Mouse (Mus musculus) stomach, embryonic 16.5 days (tissue): ENCODE data around the gene Tcf20. TPM values are rescaled to one million over a fixed set of nuclear protein-coding genes. Genes with fewer than 3 reads are reported as not detected.

Experiments
- ATAC-seq: fragments of 200-750 bp; cut with Nextera tagmentation; 2 replicates; pipeline ENCODE4 v1.8.0; 2017; ENCODE audit warnings: moderate number of reproducible peaks, moderate TSS enrichment; ENCODE audit not compliant: insufficient read depth, low FRiP score
- H3K27ac ChIP-seq: fragments of 300-500 bp; sonication (generic); 2 replicates; pipeline ENCODE4 v1.5.1; 2014; ENCODE audit warnings: low read length
- H3K27me3 ChIP-seq: fragments of 300-500 bp; sonication (generic); 2 replicates; pipeline ENCODE4 v1.6.1; 2014; ENCODE audit warnings: low read length, control low read depth, mixed read lengths; ENCODE audit not compliant: control insufficient read depth, insufficient read depth
- H3K36me3 ChIP-seq: fragments of 300-500 bp; sonication (generic); 2 replicates; pipeline ENCODE4 v1.6.1; 2014; ENCODE audit warnings: low read length; ENCODE audit not compliant: control insufficient read depth, insufficient read depth
- H3K4me1 ChIP-seq: fragments of 300-500 bp; sonication (generic); 2 replicates; pipeline ENCODE4 v1.6.1; 2014; ENCODE audit warnings: low read length, control low read depth, mixed read lengths; ENCODE audit not compliant: control insufficient read depth, insufficient read depth
- H3K4me2 ChIP-seq: fragments of 300-500 bp; sonication (generic); 2 replicates; pipeline ENCODE4 v1.6.1; 2014; ENCODE audit warnings: low read depth, low read length, mixed read lengths
- H3K4me3 ChIP-seq: fragments of 300-500 bp; sonication (generic); replicated peaks from 2 replicates; pipeline ENCODE4 v1.5.1; 2014; ENCODE audit warnings: mild to moderate bottlenecking, low read length
- H3K9ac ChIP-seq: fragments of 300-500 bp; sonication (generic); 2 replicates; pipeline ENCODE4 v1.6.1; 2014; ENCODE audit warnings: low read length
- H3K9me3 ChIP-seq: fragments of 300-500 bp; sonication (generic); replicated peaks from 2 replicates; pipeline ENCODE4 v1.6.1; 2016; ENCODE audit warnings: low read length, control low read depth; ENCODE audit not compliant: control insufficient read depth
- WGBS: fragments of 180-500 bp; shearing (Covaris S2); extraction: QIAGEN DNeasy Blood & Tissue Kit; methylation state at CpG from one replicate; pipeline ENCODE4 v1.1.7; 2014; 5-methylcytosine and 5-hydroxymethylcytosine counted together
- polyA plus RNA-seq: library from polyadenylated mRNA; unstranded; fragments of >200 nt; fragmentation: Nextera tagmentation; extraction: Ambion mirVana; gene quantifications from 2 replicates; pipeline ENCODE4 v1.2.1, GENCODE M21; 2015

Gene Tcf20
- polyA plus RNA-seq, 1 experiment from 2014 or later, result 8.0 TPM

GRCm38 (mm10) chr15:82998811-82999221 lies 11.1 kb upstream of the Tcf20 start:
- ATAC-seq, result no peak
- H3K4me1 ChIP-seq, result peaks cover 12% of the 10 kb centered on the region; the same call in 1 of the 2 replicates
- no peaks in the 10 kb centered on the region for H3K9me3 ChIP-seq
- 0 out of 2 replicates have a peak, but pooled peaks cover 2% of the 10 kb centered on the region for H3K27me3 ChIP-seq
- no peak overlapping the region for H3K27ac ChIP-seq
- no peak overlapping the region for H3K4me2 ChIP-seq
- 75% methylated on average over 6 of the region's 6 CpGs for WGBS
- H3K4me3 ChIP-seq, result no peak overlapping the region
- no peaks in the 10 kb centered on the region for H3K36me3 ChIP-seq
- no peak overlapping the region for H3K9ac ChIP-seq

- no peak overlapping the region for H3K27ac ChIP-seq
- no peaks in the 10 kb centered on the region for H3K9me3 ChIP-seq
- H3K36me3 ChIP-seq, result no peaks in the 10 kb centered on the region
- H3K4me1 ChIP-seq, result peaks cover 12% of the 10 kb centered on the region; the same call in 1 of the 2 replicates
- H3K27me3 ChIP-seq, result 0 out of 2 replicates have a peak, but pooled peaks cover 2% of the 10 kb centered on the region
- ATAC-seq, result no peak
- H3K9ac ChIP-seq, result no peak overlapping the region
- no peak overlapping the region for H3K4me2 ChIP-seq
- H3K4me3 ChIP-seq, result no peak overlapping the region
These were observed 8.8 kb upstream of the Tcf20 start for GRCm38 (mm10) chr15:82996431-82996830.

GRCm38 (mm10) chr15:82995239-82995638 lies 7.6 kb upstream of the Tcf20 start:
- Histone ChIP-seq H3K27ac (no peak overlapping the region), H3K9ac (no peak overlapping the region), H3K4me3 (no peak overlapping the region), H3K27me3 (0 out of 2 replicates have a peak, but pooled peaks cover 2% of the 10 kb centered on the region), H3K4me2 (no peak overlapping the region), H3K4me1 (peaks cover 12% of the 10 kb centered on the region; the same call in 1 of the 2 replicates), H3K36me3 (no peaks in the 10 kb centered on the region), H3K9me3 (no peaks in the 10 kb centered on the region)
- WGBS, result 56% methylated on average over 7 of the region's 7 CpGs
- no peak for ATAC-seq

- Histone ChIP-seq H3K4me3 (no peak overlapping the region), H3K27ac (no peak overlapping the region), H3K4me1 (peaks cover 18% of the 10 kb centered on the region), H3K4me2 (no peak overlapping the region), H3K9me3 (no peaks in the 10 kb centered on the region), H3K27me3 (0 out of 2 replicates have a peak, but pooled peaks cover 2% of the 10 kb centered on the region), H3K9ac (no peak overlapping the region), H3K36me3 (no peaks in the 10 kb centered on the region)
- ATAC-seq, result no peak
- WGBS, result 57% methylated on average over 9 of the region's 9 CpGs
These were observed 5.2 kb upstream of the Tcf20 start for GRCm38 (mm10) chr15:82992911-82993310.

- H3K4me3 ChIP-seq, result no peak overlapping the region
- no peaks in the 10 kb centered on the region for H3K36me3 ChIP-seq
- no peak overlapping the region for H3K9ac ChIP-seq
- no peaks in the 10 kb centered on the region for H3K9me3 ChIP-seq
- no peak for ATAC-seq
- no peak overlapping the region for H3K27ac ChIP-seq
- WGBS, result 79% methylated on average over 13 of the region's 13 CpGs
- no peaks in the 10 kb centered on the region for H3K27me3 ChIP-seq
- H3K4me2 ChIP-seq, result no peak overlapping the region
- H3K4me1 ChIP-seq, result peaks cover 14% of the 10 kb centered on the region
These were observed 4.6 kb upstream of the Tcf20 start for GRCm38 (mm10) chr15:82992079-82992783.

- Histone ChIP-seq H3K9me3 (no peaks in the 10 kb centered on the region), H3K27ac (no peak overlapping the region), H3K36me3 (no peaks in the 10 kb centered on the region), H3K9ac (no peak overlapping the region), H3K4me1 (peaks cover 19% of the 10 kb centered on the region), H3K27me3 (peaks cover 7% of the 10 kb centered on the region), H3K4me3 (no peak overlapping the region), H3K4me2 (no peak overlapping the region)
- no peak for ATAC-seq
- 65% methylated on average over 6 of the region's 6 CpGs for WGBS
These were observed 1.6 kb upstream of the Tcf20 start for GRCm38 (mm10) chr15:82989190-82989704.

- Histone ChIP-seq H3K4me1 (peaks cover 34% of the 10 kb centered on the region), H3K27ac (no peak overlapping the region), H3K36me3 (no peaks in the 10 kb centered on the region), H3K27me3 (peaks cover 7% of the 10 kb centered on the region), H3K9ac (peak overlapping the region; percentile 64), H3K4me3 (peak overlapping the region; percentile 46), H3K9me3 (no peaks in the 10 kb centered on the region), H3K4me2 (peak overlapping the region; percentile 91)
- 1% methylated on average over 38 of the region's 38 CpGs for WGBS
- ATAC-seq, result no peak
These were observed 499 bp downstream of the Tcf20 start for GRCm38 (mm10) chr15:82987014-82987731.

- Histone ChIP-seq H3K27ac (no peak overlapping the region), H3K4me1 (peaks cover 42% of the 10 kb centered on the region), H3K4me3 (no peak overlapping the region), H3K36me3 (no peaks in the 10 kb centered on the region), H3K9me3 (no peaks in the 10 kb centered on the region), H3K27me3 (peaks cover 7% of the 10 kb centered on the region), H3K9ac (no peak overlapping the region), H3K4me2 (no peak overlapping the region)
- WGBS, result 63% methylated on average over 7 of the region's 7 CpGs
- no peak for ATAC-seq
These were observed 3.1 kb downstream of the Tcf20 start for GRCm38 (mm10) chr15:82984574-82984973.

GRCm38 (mm10) chr15:82984097-82984496 lies 3.6 kb downstream of the Tcf20 start:
- no peak overlapping the region for H3K9ac ChIP-seq
- ATAC-seq, result no peak
- H3K4me2 ChIP-seq, result no peak overlapping the region
- 38% methylated on average over 4 of the region's 4 CpGs for WGBS
- no peak overlapping the region for H3K4me3 ChIP-seq
- H3K4me1 ChIP-seq, result peaks cover 42% of the 10 kb centered on the region
- no peaks in the 10 kb centered on the region for H3K9me3 ChIP-seq
- no peaks in the 10 kb centered on the region for H3K36me3 ChIP-seq
- H3K27ac ChIP-seq, result no peak overlapping the region
- peaks cover 7% of the 10 kb centered on the region for H3K27me3 ChIP-seq
